8 mouse cellular contexts compared by ENCODE assay signal in the genomic region with DNA sequence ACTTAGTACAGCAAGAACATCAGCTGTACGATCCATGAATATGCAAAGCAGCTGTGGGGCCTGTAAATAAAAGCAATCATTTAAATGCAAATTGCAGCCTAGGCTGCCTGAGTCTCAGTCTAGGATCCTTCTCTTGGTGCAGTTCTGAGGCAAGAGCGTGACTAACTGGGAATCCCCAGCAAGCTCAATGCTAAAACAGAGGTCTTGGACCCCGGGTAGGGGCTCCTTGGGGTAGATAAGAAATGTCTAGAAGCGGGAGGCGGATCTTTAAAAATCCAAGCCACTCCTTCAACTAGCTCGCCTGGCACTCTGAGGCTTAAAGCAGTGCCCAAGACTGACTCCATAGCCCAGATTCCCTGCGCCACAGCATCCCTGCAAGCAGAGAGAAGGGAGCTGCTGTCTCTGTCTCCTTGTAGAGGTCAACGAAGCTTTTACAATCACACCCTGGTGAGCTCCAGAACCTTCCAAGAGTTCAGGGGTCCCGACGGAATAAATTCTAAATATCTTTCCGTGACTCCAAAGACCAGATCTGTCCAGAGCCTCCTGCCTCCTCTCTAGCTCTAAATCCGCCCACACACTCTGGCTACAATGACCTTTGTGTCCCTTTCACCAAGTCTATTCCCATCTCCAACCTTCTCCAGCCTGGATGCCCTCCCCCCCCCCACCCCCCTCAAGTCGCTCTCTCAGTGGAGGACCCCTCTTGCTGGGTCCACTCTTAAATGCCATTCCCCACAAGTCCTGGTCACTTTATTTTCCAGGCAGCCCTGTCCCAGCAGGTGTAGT. TPM values are rescaled to one million over a fixed set of nuclear protein-coding genes. Genes with fewer than 3 reads are reported as not detected.
DNase-seq lines count a peak whose midpoint lies in the region; ATAC-seq and TF ChIP-seq lines count a peak whose summit lies in the region.
"Had no signal": no experiment of that assay in that cellular context is flagged by ENCODE, and none has a peak within 500 bp of the region (broad histone marks: within the 10 kb centered on the region; RNA-seq: fewer than 3 reads in every experiment).

No protein-coding gene starts in this region.

- no peak overlapping the region for H3K4me3 ChIP-seq in liver, embryonic 11.5 days (ENCODE audit: low read depth, low read length)
- no peak overlapping the region for H3K4me3 ChIP-seq in liver, postnatal 0 days (ENCODE audit: low read depth, low read length)
- H3K4me3 ChIP-seq in embryonic facial prominence, embryonic 11.5 days (ENCODE audit: low read depth, low read length), result no peak overlapping the region
- H3K4me3 ChIP-seq in hindbrain, embryonic 16.5 days (ENCODE audit: low read length), result peak overlapping the region; percentile 64
- peak overlapping the region; percentile 54 for H3K4me3 ChIP-seq in neural tube, embryonic 15.5 days (replicated peaks)

- ATAC-seq in liver, embryonic 11.5 days (replicated peaks; ENCODE audit: low FRiP score), result no peak
- ATAC-seq in liver, postnatal 0 days, result no peak
- ATAC-seq in embryonic facial prominence, embryonic 11.5 days (replicated peaks; ENCODE audit: insufficient number of reproducible peaks, low FRiP score, low TSS enrichment, low read depth), result no peak
- ATAC-seq in hindbrain, embryonic 16.5 days, result peak; percentile 21
- peak; percentile 18 for ATAC-seq in neural tube, embryonic 15.5 days (ENCODE audit: low FRiP score)

- peaks cover 15% of the 10 kb centered on the region for H3K4me1 ChIP-seq in liver, embryonic 11.5 days (replicated peaks; ENCODE audit: control insufficient read depth, insufficient read depth, low read length)
- H3K4me1 ChIP-seq in liver, postnatal 0 days (ENCODE audit: insufficient read depth), result peaks cover 6% of the 10 kb centered on the region
- peaks cover 3% of the 10 kb centered on the region; the same call in 1 of the 2 replicates for H3K4me1 ChIP-seq in embryonic facial prominence, embryonic 11.5 days (ENCODE audit: control insufficient read depth, insufficient read depth, low read length)
- H3K4me1 ChIP-seq in hindbrain, embryonic 16.5 days (ENCODE audit: control insufficient read depth, insufficient read depth, low read depth, low read length), result peaks cover 56% of the 10 kb centered on the region
- peaks cover 62% of the 10 kb centered on the region for H3K4me1 ChIP-seq in neural tube, embryonic 15.5 days

- WGBS in liver, embryonic 11.5 days, result 40% methylated on average over 13 of the region's 13 CpGs
- 55% methylated on average over 13 of the region's 13 CpGs for WGBS in liver, postnatal 0 days (ENCODE audit: insufficient replicate concordance)
- 32% methylated on average over 13 of the region's 13 CpGs for WGBS in embryonic facial prominence, embryonic 11.5 days
- WGBS in hindbrain, embryonic 16.5 days, result 12% methylated on average over 13 of the region's 13 CpGs
- 9% methylated on average over 13 of the region's 13 CpGs for WGBS in neural tube, embryonic 15.5 days

- no peaks in the 10 kb centered on the region for H3K9me3 ChIP-seq in liver, embryonic 11.5 days (ENCODE audit: control insufficient read depth, low read length)
- no peaks in the 10 kb centered on the region for H3K9me3 ChIP-seq in liver, postnatal 0 days (ENCODE audit: low read length)
- no peaks in the 10 kb centered on the region for H3K9me3 ChIP-seq in embryonic facial prominence, embryonic 11.5 days (replicated peaks; ENCODE audit: control insufficient read depth, low read length)
- no peaks in the 10 kb centered on the region for H3K9me3 ChIP-seq in hindbrain, embryonic 16.5 days (ENCODE audit: control insufficient read depth, low read length)
- no peaks in the 10 kb centered on the region for H3K9me3 ChIP-seq in neural tube, embryonic 15.5 days (replicated peaks)

- H3K27me3 ChIP-seq in liver, embryonic 11.5 days (replicated peaks; ENCODE audit: control insufficient read depth, insufficient read depth, low read length), result peaks cover 35% of the 10 kb centered on the region
- H3K27me3 ChIP-seq in liver, postnatal 0 days (ENCODE audit: insufficient read depth, low read length), result peaks cover 29% of the 10 kb centered on the region
- no peaks in the 10 kb centered on the region for H3K27me3 ChIP-seq in embryonic facial prominence, embryonic 11.5 days (ENCODE audit: control insufficient read depth, insufficient read depth, low read length)
- no peaks in the 10 kb centered on the region for H3K27me3 ChIP-seq in hindbrain, embryonic 16.5 days (replicated peaks; ENCODE audit: control insufficient read depth, insufficient read depth, low read length)
- no peaks in the 10 kb centered on the region; the same call in 1 of the 2 replicates for H3K27me3 ChIP-seq in neural tube, embryonic 15.5 days (replicated peaks)

- peak overlapping the region; percentile 81 for H3K4me2 ChIP-seq in liver, embryonic 11.5 days
- H3K4me2 ChIP-seq in liver, postnatal 0 days (ENCODE audit: low read depth, low read length), result no peak overlapping the region
- peak overlapping the region; percentile 89 for H3K4me2 ChIP-seq in embryonic facial prominence, embryonic 11.5 days (ENCODE audit: low read depth, low read length)
- peak overlapping the region; percentile 89 for H3K4me2 ChIP-seq in hindbrain, embryonic 16.5 days (ENCODE audit: low read length)
- H3K4me2 ChIP-seq in neural tube, embryonic 15.5 days, result peak overlapping the region; percentile 69

- no peak for TF ChIP-seq CTCF in liver, postnatal 0 days (IDR thresholded peaks at IDR 0.05; ENCODE audit: low read depth)

- no peak overlapping the region for H3K27ac ChIP-seq in liver, embryonic 11.5 days (ENCODE audit: low read depth, low read length)
- no peak overlapping the region for H3K27ac ChIP-seq in liver, postnatal 0 days (ENCODE audit: low read depth)
- no peak overlapping the region for H3K27ac ChIP-seq in embryonic facial prominence, embryonic 11.5 days (replicated peaks; ENCODE audit: low read depth, low read length)
- peak overlapping the region; percentile 58 for H3K27ac ChIP-seq in hindbrain, embryonic 16.5 days (ENCODE audit: low read depth, low read length)
- H3K27ac ChIP-seq in neural tube, embryonic 15.5 days (replicated peaks), result peak overlapping the region; percentile 71
- H3K27ac ChIP-seq: liver, embryonic 14.5 days had no signal

- no peaks in the 10 kb centered on the region for H3K36me3 ChIP-seq in liver, embryonic 11.5 days (ENCODE audit: control insufficient read depth, insufficient read depth, low read length)
- no peaks in the 10 kb centered on the region for H3K36me3 ChIP-seq in liver, postnatal 0 days (replicated peaks; ENCODE audit: insufficient read depth, low read length)
- H3K36me3 ChIP-seq in embryonic facial prominence, embryonic 11.5 days (replicated peaks; ENCODE audit: control insufficient read depth, insufficient read depth, low read depth, low read length), result no peaks in the 10 kb centered on the region
- no peaks in the 10 kb centered on the region for H3K36me3 ChIP-seq in hindbrain, embryonic 16.5 days (ENCODE audit: control insufficient read depth, insufficient read depth, low read length)
- H3K36me3 ChIP-seq in neural tube, embryonic 15.5 days, result no peaks in the 10 kb centered on the region

- DNase-seq in liver, embryonic 11.5 days (ENCODE audit: low spot score), result no peak
- DNase-seq in liver, postnatal 0 days, result no peak
- no peak for DNase-seq in embryonic facial prominence, embryonic 11.5 days (ENCODE audit: low spot score)
- no peak for DNase-seq in spleen, postnatal 4 days (ENCODE audit: low spot score in 2 of 2)
- no peak for DNase-seq in layer of hippocampus, postnatal 14 days (ENCODE audit: low spot score in 2 of 2)

- TF ChIP-seq EP300 in liver, postnatal 0 days (IDR thresholded peaks at IDR 0.05; ENCODE audit: low read depth), result no peak

- H3K9ac ChIP-seq in liver, embryonic 11.5 days (ENCODE audit: low read depth, low read length), result no peak overlapping the region
- no peak overlapping the region for H3K9ac ChIP-seq in liver, postnatal 0 days (replicated peaks)
- 0 out of 2 replicates have a peak overlapping the region, but pooled peaks have one; percentile 3 for H3K9ac ChIP-seq in embryonic facial prominence, embryonic 11.5 days (replicated peaks; ENCODE audit: low read length)
- peak overlapping the region; percentile 35 for H3K9ac ChIP-seq in hindbrain, embryonic 16.5 days (ENCODE audit: low read depth, low read length)
- H3K9ac ChIP-seq in neural tube, embryonic 15.5 days (replicated peaks), result no peak overlapping the region
- H3K9ac ChIP-seq: liver, embryonic 14.5 days had no signal

RNA-seq across cellular contexts. Expression of a gene that starts 2.2 kb away (rescaled TPM):
- polyA plus RNA-seq in liver, embryonic 11.5 days (2014; fragmentation: Nextera tagmentation; extraction: Ambion mirVana), result 1.7 and 2.0 TPM in 2 replicates
- polyA plus RNA-seq in liver, postnatal 0 days (2015; fragmentation: Nextera tagmentation; extraction: Ambion mirVana), result 0.20 and 0.33 TPM in 2 replicates
- polyA plus RNA-seq in embryonic facial prominence, embryonic 11.5 days (2014; fragmentation: Nextera tagmentation; extraction: Ambion mirVana), result 12.3 and 13.2 TPM in 2 replicates
- 7.3 and 8.4 TPM in 2 replicates for polyA plus RNA-seq in hindbrain, embryonic 16.5 days (2015; fragmentation: Nextera tagmentation; extraction: Ambion mirVana)
- 5.2 and 6.6 TPM in 2 replicates for polyA plus RNA-seq in neural tube, embryonic 15.5 days (2015; fragmentation: Nextera tagmentation; extraction: Ambion mirVana)
- 10 to 100 TPM; 74.8 to 78.5 TPM for total RNA-seq in layer of hippocampus, postnatal 14 days (2021)

Comparison
In these comparisons a context has a peak if more than half of its experiments do, and no peak if none do; other contexts are left out.
1. ATAC-seq: peak in hindbrain, embryonic 16.5 days (single experiment) and neural tube, embryonic 15.5 days (single experiment); none in liver, embryonic 11.5 days (single experiment), liver, postnatal 0 days (single experiment) and embryonic facial prominence, embryonic 11.5 days (single experiment).
2. H3K27ac ChIP-seq: peak in hindbrain, embryonic 16.5 days (single experiment) and neural tube, embryonic 15.5 days (single experiment); none in liver, embryonic 11.5 days (single experiment), liver, postnatal 0 days (single experiment) and embryonic facial prominence, embryonic 11.5 days (single experiment).
3. H3K4me3 ChIP-seq: peak in hindbrain, embryonic 16.5 days (single experiment) and neural tube, embryonic 15.5 days (single experiment); none in liver, embryonic 11.5 days (single experiment), liver, postnatal 0 days (single experiment) and embryonic facial prominence, embryonic 11.5 days (single experiment).
4. H3K9ac ChIP-seq: peak in embryonic facial prominence, embryonic 11.5 days (single experiment) and hindbrain, embryonic 16.5 days (single experiment); none in liver, embryonic 11.5 days (single experiment), liver, postnatal 0 days (single experiment) and neural tube, embryonic 15.5 days (single experiment).